Mouse (Mus musculus) neural tube, embryonic 14.5 days (tissue): ENCODE data around the gene Zfp710. TPM values are rescaled to one million over a fixed set of nuclear protein-coding genes. Genes with fewer than 3 reads are reported as not detected.

ENCODE experiments used
- ATAC-seq: fragments of 200-750 bp; cut with Nextera tagmentation; 2 replicates; pipeline ENCODE4 v1.8.0; 2017; ENCODE audit warnings: low read depth, mild to moderate bottlenecking, moderate TSS enrichment, moderate library complexity
- H3K27ac ChIP-seq: fragments of 300-500 bp; sonication (generic); 2 replicates; pipeline ENCODE4 v1.5.1; 2014; ENCODE audit warnings: low read depth, mild to moderate bottlenecking, control low read depth, low read length, moderate library complexity, mixed read lengths
- H3K27me3 ChIP-seq: fragments of 300-500 bp; sonication (generic); 2 replicates; pipeline ENCODE4 v1.6.1; 2014; ENCODE audit warnings: low read length; ENCODE audit not compliant: control insufficient read depth, insufficient read depth
- H3K36me3 ChIP-seq: fragments of 300-500 bp; sonication (generic); 2 replicates; pipeline ENCODE4 v1.6.1; 2014; ENCODE audit warnings: low read length, mixed read lengths; ENCODE audit not compliant: control insufficient read depth, insufficient read depth
- H3K4me1 ChIP-seq: fragments of 300-500 bp; sonication (generic); 2 replicates; pipeline ENCODE4 v1.6.1; 2014; ENCODE audit warnings: low read length; ENCODE audit not compliant: control insufficient read depth, insufficient read depth
- H3K4me2 ChIP-seq: fragments of 300-500 bp; sonication (generic); 2 replicates; pipeline ENCODE4 v1.6.1; 2014; ENCODE audit warnings: mild to moderate bottlenecking, low read depth, low read length, control low read depth
- H3K4me3 ChIP-seq: fragments of 300-500 bp; sonication (generic); 2 replicates; pipeline ENCODE4 v1.5.1; 2014; ENCODE audit warnings: low read depth, low read length, control low read depth, mixed read lengths
- H3K9ac ChIP-seq: fragments of 300-500 bp; sonication (generic); replicated peaks from 2 replicates; pipeline ENCODE4 v1.6.1; 2014; ENCODE audit warnings: low read depth, mild to moderate bottlenecking, control low read depth, low read length, mixed read lengths
- H3K9me3 ChIP-seq: fragments of 300-500 bp; sonication (generic); 2 replicates; pipeline ENCODE4 v1.6.1; 2016; ENCODE audit warnings: low read length; ENCODE audit not compliant: control insufficient read depth
- WGBS: fragments of 180-500 bp; shearing (Covaris S2); extraction: QIAGEN DNeasy Blood & Tissue Kit; methylation state at CpG from one replicate; pipeline ENCODE4 v1.1.7; 2014; 5-methylcytosine and 5-hydroxymethylcytosine counted together
- polyA plus RNA-seq: library from polyadenylated mRNA; unstranded; fragments of >200 nt; fragmentation: Nextera tagmentation; extraction: Ambion mirVana; gene quantifications from 2 replicates; pipeline ENCODE4 v1.2.1, GENCODE M21; 2014

Zfp710 gene
- polyA plus RNA-seq, 1 experiment from 2014 or later = 14.1 TPM

- no peak for ATAC-seq
- Histone ChIP-seq H3K9ac (no peak overlapping the region), H3K27ac (no peak overlapping the region), H3K4me2 (no peak overlapping the region), H3K27me3 (no peaks in the 10 kb centered on the region), H3K4me1 (no peaks in the 10 kb centered on the region), H3K36me3 (no peaks in the 10 kb centered on the region), H3K4me3 (no peak overlapping the region), H3K9me3 (no peaks in the 10 kb centered on the region)
- 66% methylated on average over 18 of the region's 20 CpGs for WGBS
These were observed 19.6 kb upstream of the Zfp710 start for GRCm38 (mm10) chr7:80004776-80005554.

- H3K36me3 ChIP-seq = no peaks in the 10 kb centered on the region
- ATAC-seq = no peak
- H3K9ac ChIP-seq = no peak overlapping the region
- H3K27ac ChIP-seq = no peak overlapping the region
- no peaks in the 10 kb centered on the region for H3K4me1 ChIP-seq
- no peak overlapping the region for H3K4me3 ChIP-seq
- H3K4me2 ChIP-seq = no peak overlapping the region
- WGBS = 80% methylated on average over 5 of the region's 5 CpGs
- H3K27me3 ChIP-seq = no peaks in the 10 kb centered on the region
- no peaks in the 10 kb centered on the region for H3K9me3 ChIP-seq
These were observed 13.9 kb upstream of the Zfp710 start for GRCm38 (mm10) chr7:80010680-80011079.

- no peak for ATAC-seq
- H3K9me3 ChIP-seq = no peaks in the 10 kb centered on the region
- H3K36me3 ChIP-seq = no peaks in the 10 kb centered on the region
- H3K27ac ChIP-seq = no peak overlapping the region
- no peak overlapping the region for H3K9ac ChIP-seq
- H3K4me2 ChIP-seq = no peak overlapping the region
- 53% methylated on average over 2 of the region's 2 CpGs for WGBS
- H3K4me3 ChIP-seq = no peak overlapping the region
- no peaks in the 10 kb centered on the region for H3K27me3 ChIP-seq
- no peaks in the 10 kb centered on the region for H3K4me1 ChIP-seq
These were observed 13.1 kb upstream of the Zfp710 start for GRCm38 (mm10) chr7:80011470-80011869.

- 81% methylated on average over 7 of the region's 7 CpGs for WGBS
- no peak overlapping the region for H3K9ac ChIP-seq
- no peak overlapping the region for H3K27ac ChIP-seq
- no peak overlapping the region for H3K4me3 ChIP-seq
- H3K4me1 ChIP-seq = no peaks in the 10 kb centered on the region
- no peak overlapping the region for H3K4me2 ChIP-seq
- no peaks in the 10 kb centered on the region for H3K27me3 ChIP-seq
- no peaks in the 10 kb centered on the region for H3K9me3 ChIP-seq
- ATAC-seq = no peak
- H3K36me3 ChIP-seq = no peaks in the 10 kb centered on the region
These were observed 10.6 kb upstream of the Zfp710 start for GRCm38 (mm10) chr7:80013884-80014550.

- no peak overlapping the region for H3K4me3 ChIP-seq
- no peak overlapping the region for H3K27ac ChIP-seq
- H3K9me3 ChIP-seq = no peaks in the 10 kb centered on the region
- H3K4me2 ChIP-seq = no peak overlapping the region
- no peaks in the 10 kb centered on the region for H3K4me1 ChIP-seq
- H3K27me3 ChIP-seq = no peaks in the 10 kb centered on the region
- no peak for ATAC-seq
- H3K36me3 ChIP-seq = no peaks in the 10 kb centered on the region
- H3K9ac ChIP-seq = no peak overlapping the region
- 70% methylated on average over 21 of the region's 21 CpGs for WGBS
These were observed 9.5 kb upstream of the Zfp710 start for GRCm38 (mm10) chr7:80014826-80015755.

- Histone ChIP-seq H3K27me3 (no peaks in the 10 kb centered on the region), H3K4me3 (no peak overlapping the region), H3K4me2 (no peak overlapping the region), H3K4me1 (no peaks in the 10 kb centered on the region), H3K9me3 (no peaks in the 10 kb centered on the region), H3K27ac (no peak overlapping the region), H3K36me3 (no peaks in the 10 kb centered on the region), H3K9ac (no peak overlapping the region)
- WGBS = 86% methylated on average over 16 of the region's 17 CpGs
- no peak for ATAC-seq
These were observed 5.8 kb upstream of the Zfp710 start for GRCm38 (mm10) chr7:80018506-80019452.

- peaks cover 21% of the 10 kb centered on the region for H3K4me1 ChIP-seq
- WGBS = 68% methylated on average over 5 of the region's 5 CpGs
- peak overlapping the region; percentile 64; the same call in 1 of the 2 replicates for H3K4me3 ChIP-seq
- peak overlapping the region; percentile 91; the same call in 1 of the 2 replicates for H3K4me2 ChIP-seq
- no peaks in the 10 kb centered on the region for H3K36me3 ChIP-seq
- no peaks in the 10 kb centered on the region for H3K27me3 ChIP-seq
- H3K9me3 ChIP-seq = no peaks in the 10 kb centered on the region
- no peak for ATAC-seq
- H3K9ac ChIP-seq = no peak overlapping the region
- peak overlapping the region; percentile 94 for H3K27ac ChIP-seq
These were observed 786 bp upstream of the Zfp710 start for GRCm38 (mm10) chr7:80023621-80024435.
